Mouse (Mus musculus) heart, adult 2 months (tissue): ENCODE data around the gene Samd4b.
"Not testable (repeated sequence)": the region's sequence is repeated elsewhere in the genome, so short reads cannot be mapped to it uniquely, and the experiment has no call there.

Experiments used
- CTCF ChIP-seq: fragments of 200-600 bp; IDR thresholded peaks from 2 replicates; pipeline ENCODE4 v1.8.1; 2022; ENCODE audit warnings: antibody characterized with exemption, mild to moderate bottlenecking, moderate library complexity
- EP300 ChIP-seq: fragments of 200-500 bp; IDR thresholded peaks from 2 replicates; pipeline ENCODE4 v1.6.1; 2011; ENCODE audit warnings: low read depth, low read length, control low read depth; ENCODE audit not compliant: insufficient read depth
- POLR2A ChIP-seq: fragments of 200-500 bp; IDR thresholded peaks from 2 replicates; pipeline ENCODE4 v1.6.1; 2011; ENCODE audit warnings: mild to moderate bottlenecking, low read depth, low read length, control low read depth; ENCODE audit not compliant: insufficient read depth

DNA sequence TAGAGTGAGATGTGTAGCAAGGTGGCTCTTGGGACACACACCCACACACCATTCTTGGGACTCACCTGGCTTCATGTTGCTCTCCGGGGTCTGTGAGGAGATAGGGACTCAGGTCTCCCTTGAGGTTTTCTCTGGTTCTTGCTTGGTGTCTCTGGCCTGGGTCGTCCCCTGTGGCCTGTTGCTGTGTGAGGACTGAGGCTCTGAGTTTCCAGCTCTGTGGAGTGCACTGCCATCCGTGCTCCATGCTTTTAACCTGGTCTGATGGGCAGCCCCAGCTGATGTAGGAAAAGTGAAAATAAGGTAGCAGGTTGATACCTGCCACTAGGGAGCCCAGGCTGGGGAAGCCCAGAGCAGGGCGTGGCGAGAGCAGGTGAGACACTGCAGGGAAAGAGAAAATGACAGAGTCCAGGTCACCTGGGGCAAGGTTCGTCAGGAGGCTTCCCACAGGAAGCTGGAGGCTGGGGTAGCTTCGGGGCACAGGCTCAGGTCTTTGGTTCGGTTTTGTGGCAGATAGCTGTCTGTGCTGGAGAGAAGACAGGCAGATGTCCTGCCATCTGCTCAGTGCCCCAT is 87.5 kb downstream of the Samd4b start, which contains the start of gene Ifnl2:
- not testable (repeated sequence) for TF ChIP-seq EP300, POLR2A, CTCF
